Mouse (Mus musculus) kidney, embryonic 16.5 days (tissue): ENCODE results near the gene Mgam. TPM values are rescaled to one million over a fixed set of nuclear protein-coding genes. Genes with fewer than 3 reads are reported as not detected.

Source experiments
- ATAC-seq: fragments of 200-750 bp; cut with Nextera tagmentation; 2 replicates; pipeline ENCODE4 v1.8.0; 2017; ENCODE audit warnings: moderate TSS enrichment; ENCODE audit not compliant: low FRiP score, low TSS enrichment
- H3K27ac ChIP-seq: fragments of 300-500 bp; sonication (generic); 2 replicates; pipeline ENCODE4 v1.5.1; 2014; ENCODE audit warnings: low read length
- H3K27me3 ChIP-seq: fragments of 300-500 bp; sonication (generic); 2 replicates; pipeline ENCODE4 v1.6.1; 2014; ENCODE audit warnings: low read length, control low read depth, mixed read lengths; ENCODE audit not compliant: insufficient read depth
- H3K36me3 ChIP-seq: fragments of 300-500 bp; sonication (generic); 2 replicates; pipeline ENCODE4 v1.6.1; 2014; ENCODE audit warnings: low read length, control low read depth, mixed read lengths; ENCODE audit not compliant: insufficient read depth
- H3K4me1 ChIP-seq: fragments of 300-500 bp; sonication (generic); 2 replicates; pipeline ENCODE4 v1.6.1; 2014; ENCODE audit warnings: low read length, control low read depth, mixed read lengths; ENCODE audit not compliant: insufficient read depth
- H3K4me2 ChIP-seq: fragments of 300-500 bp; sonication (generic); replicated peaks from 2 replicates; pipeline ENCODE4 v1.6.1; 2014; ENCODE audit warnings: low read depth, low read length
- H3K4me3 ChIP-seq: fragments of 300-500 bp; sonication (generic); 2 replicates; pipeline ENCODE4 v1.5.1; 2014; ENCODE audit warnings: mild to moderate bottlenecking, low read length
- H3K9ac ChIP-seq: fragments of 300-500 bp; sonication (generic); replicated peaks from 2 replicates; pipeline ENCODE4 v1.6.1; 2014; ENCODE audit warnings: low read length
- H3K9me3 ChIP-seq: fragments of 300-500 bp; sonication (generic); 2 replicates; pipeline ENCODE4 v1.6.1; 2016; ENCODE audit warnings: low read length, control low read depth
- WGBS: fragments of 180-500 bp; shearing (Covaris S2); extraction: QIAGEN DNeasy Blood & Tissue Kit; methylation state at CpG from one replicate; pipeline ENCODE4 v1.1.7; 2014; 5-methylcytosine and 5-hydroxymethylcytosine counted together
- polyA plus RNA-seq: library from polyadenylated mRNA; unstranded; fragments of >200 nt; fragmentation: Nextera tagmentation; extraction: Ambion mirVana; gene quantifications from 2 replicates; pipeline ENCODE4 v1.2.1, GENCODE M21; 2015

Mgam gene
- polyA plus RNA-seq, 1 experiment from 2014 or later = 1.2 TPM

- H3K4me3 ChIP-seq = no peak overlapping the region
- H3K4me2 ChIP-seq = no peak overlapping the region
- no peak for ATAC-seq
- H3K9me3 ChIP-seq = no peaks in the 10 kb centered on the region
- no peaks in the 10 kb centered on the region for H3K4me1 ChIP-seq
- H3K27me3 ChIP-seq = no peaks in the 10 kb centered on the region
- no peaks in the 10 kb centered on the region for H3K36me3 ChIP-seq
- WGBS = 67% methylated on average over 4 of the region's 4 CpGs
- no peak overlapping the region for H3K27ac ChIP-seq
- no peak overlapping the region for H3K9ac ChIP-seq
Observed at GRCm38 (mm10) chr6:40795077-40795812, 166.6 kb downstream of the Mgam start.

GRCm38 (mm10) chr6:40818237-40818902, 189.7 kb downstream of the Mgam start:
- H3K36me3 ChIP-seq = no peaks in the 10 kb centered on the region
- H3K27ac ChIP-seq = no peak overlapping the region
- ATAC-seq = no peak
- H3K4me2 ChIP-seq = no peak overlapping the region
- no peaks in the 10 kb centered on the region for H3K27me3 ChIP-seq
- H3K9me3 ChIP-seq = no peaks in the 10 kb centered on the region
- WGBS = 81% methylated on average over 5 of the region's 5 CpGs
- no peak overlapping the region for H3K4me3 ChIP-seq
- H3K9ac ChIP-seq = no peak overlapping the region
- H3K4me1 ChIP-seq = no peaks in the 10 kb centered on the region

Other genes starting within 250 kb of the Mgam start
- gene E330009J07Rik, start 192.7 kb upstream of the Mgam start, polyA plus RNA-seq = 10.5 and 12.5 TPM in 2 replicates
- 0.12 TPM in 1 of 2 replicates, not detected in the other for gene Wee2, start 189.7 kb upstream of the Mgam start, polyA plus RNA-seq
- gene Ssbp1, start 157.5 kb upstream of the Mgam start, polyA plus RNA-seq = 161 and 169 TPM in 2 replicates
- gene Tas2r137, start 137.6 kb upstream of the Mgam start, polyA plus RNA-seq = not detected in 2 replicates
- not detected in 2 replicates for gene Tas2r108, start 135.3 kb upstream of the Mgam start, polyA plus RNA-seq
- gene Prss37, start 109.3 kb upstream of the Mgam start, polyA plus RNA-seq = not detected in 2 replicates
- gene Olfr461, start 73.8 kb upstream of the Mgam start, polyA plus RNA-seq = 0.16 TPM in 1 of 2 replicates, not detected in the other
- not detected in 2 replicates for gene Olfr460, start 59.3 kb upstream of the Mgam start, polyA plus RNA-seq
- 0.30 and 0.31 TPM in 2 replicates for gene Clec5a, start 43.0 kb upstream of the Mgam start, polyA plus RNA-seq
- gene Tas2r138, start 15.5 kb upstream of the Mgam start, polyA plus RNA-seq = not detected in 2 replicates